Mouse (Mus musculus) gastrocnemius, postnatal 4 days (tissue): ENCODE data around the gene Camsap2. TPM values are rescaled to one million over a fixed set of nuclear protein-coding genes. Genes with fewer than 3 reads are reported as not detected.

Experiments
- DNase-seq, 2 experiments: peaks; one replicate each; pipeline ENCODE4 v3.0.0; 2021 to 2022; ENCODE audit warnings: low spot score in 2 of 2, mixed read lengths in 2 of 2
- long read RNA-seq, 2 experiments: library from polyadenylated mRNA; stranded (forward); transcript quantifications; one replicate each; pipeline ENCODE4 v2.0.0; 2021
- total RNA-seq, 2 experiments: library from RNA; stranded (reverse); gene quantifications; 2 replicates each; pipeline ENCODE4 v1.2.3; 2021

The Camsap2 gene
- total RNA-seq, result 10 to 100 TPM; 25.6 to 26.7 TPM
- long read RNA-seq, experiment 1, full-length matches to known transcripts, result 1 of 2 reads
- long read RNA-seq, experiment 1, partial matches to known transcripts, result 0 of 2 reads
- long read RNA-seq, experiment 1, other reads (novel, unspliced or antisense), result 1 of 2 reads
- long read RNA-seq, experiment 2, full-length matches to known transcripts, result 5 of 6 reads
- long read RNA-seq, experiment 2, partial matches to known transcripts, result 0 of 6 reads
- long read RNA-seq, experiment 2, other reads (novel, unspliced or antisense), result 1 of 6 reads

DNA sequence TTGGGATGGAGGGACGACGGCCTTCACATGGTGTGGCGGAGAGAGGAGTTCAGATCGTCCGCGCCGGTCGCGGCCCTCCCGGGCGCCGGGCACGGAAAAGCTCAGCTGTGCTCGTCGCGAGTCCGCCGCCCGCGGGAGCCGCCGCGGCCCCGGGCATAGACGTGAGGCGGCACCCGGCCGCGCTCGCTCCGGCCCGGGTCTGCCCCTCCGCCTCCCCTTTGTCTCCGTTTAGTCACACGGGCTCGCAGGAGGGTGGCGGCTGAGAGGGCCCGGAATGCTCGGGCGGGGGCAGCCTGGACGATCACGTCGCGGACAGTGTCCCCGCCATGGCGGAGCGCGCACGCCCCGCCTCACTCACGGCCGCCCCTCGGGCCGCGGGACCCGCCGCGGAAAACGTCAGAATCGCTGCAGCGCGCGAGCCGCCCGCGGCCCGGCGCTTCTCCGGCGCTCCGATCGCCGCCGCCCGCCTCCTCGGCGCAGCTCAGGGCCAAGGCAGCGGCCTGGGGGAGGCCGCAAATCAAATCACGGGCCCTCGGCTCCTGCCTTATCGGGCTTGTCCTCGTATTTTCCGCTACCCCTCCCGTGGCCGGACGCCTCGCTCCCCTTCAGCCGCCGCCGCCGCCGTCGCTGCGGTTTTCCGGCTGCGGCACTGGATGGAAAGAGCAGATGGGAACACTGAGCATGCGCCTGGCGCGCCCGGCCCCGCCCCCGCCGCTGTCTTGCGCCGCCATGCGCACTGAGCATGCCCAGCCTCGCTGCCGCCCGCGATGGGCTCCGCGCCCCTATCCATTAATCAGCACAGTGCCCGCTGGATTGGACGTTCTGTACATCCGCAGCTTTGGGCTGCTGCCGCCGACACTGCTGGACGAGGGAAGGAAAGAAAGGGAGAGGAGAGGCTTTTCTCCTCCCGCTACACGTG is at the start of gene Camsap2:
TSS of gene Camsap2 (minus strand) at position 651 of the 919 bp plus-strand sequence.
- peak; percentile 92 to 94 for DNase-seq

GRCm38 (mm10) chr1:136395073-136395472 is 49.2 kb upstream of the Camsap2 start:
- no peak for DNase-seq

- peak in 1 of 2 experiments; percentile 59 for DNase-seq
These were observed 48.6 kb upstream of the Camsap2 start for GRCm38 (mm10) chr1:136394506-136394905.

GRCm38 (mm10) chr1:136386914-136387313 is 41.0 kb upstream of the Camsap2 start:
- no peak for DNase-seq

DNA sequence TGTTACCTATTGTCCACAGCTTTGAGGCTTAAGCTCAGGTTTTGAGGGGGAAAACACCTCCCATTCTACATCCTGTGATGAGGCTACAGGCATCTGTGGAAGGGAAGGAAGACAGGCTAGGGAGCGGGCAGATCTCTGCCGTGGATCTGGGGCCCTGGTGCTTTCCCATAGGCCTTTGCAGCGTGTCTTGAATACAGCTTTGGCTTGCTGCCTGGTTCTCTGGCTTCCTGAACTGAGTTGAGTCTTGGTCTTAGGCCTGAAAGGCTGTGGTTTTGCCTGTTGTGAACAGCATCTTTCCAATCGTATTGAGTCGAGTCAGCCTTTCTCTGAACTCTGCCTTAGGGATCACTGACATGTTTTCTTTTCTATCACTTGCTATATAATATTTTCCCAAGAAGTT is 35.7 kb upstream of the Camsap2 start:
- no peak for DNase-seq

DNA sequence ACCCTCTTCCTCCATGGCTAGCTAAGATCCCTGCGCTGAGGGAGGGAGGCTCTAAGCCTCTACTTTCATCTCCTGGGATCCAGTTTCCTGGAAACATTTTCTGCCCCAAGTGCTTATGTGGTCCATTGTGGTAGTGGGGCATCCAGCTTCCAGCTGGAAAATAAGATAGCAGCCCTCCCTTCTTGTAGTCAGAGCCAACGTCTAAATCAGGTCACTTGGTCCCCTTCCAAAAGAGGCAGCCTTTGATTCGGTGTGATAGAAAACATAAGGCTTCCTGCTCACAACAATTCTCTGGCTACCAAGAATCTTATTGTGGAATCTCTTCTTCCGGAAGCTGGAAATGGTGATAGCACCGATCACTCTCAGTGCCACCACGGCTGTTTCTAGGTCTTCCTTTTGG is 35.3 kb upstream of the Camsap2 start:
- no peak for DNase-seq

- DNase-seq, result no peak
These were observed 34.7 kb upstream of the Camsap2 start for GRCm38 (mm10) chr1:136380606-136381005.

- DNase-seq, result no peak
These were observed 34.3 kb upstream of the Camsap2 start for GRCm38 (mm10) chr1:136380161-136380560.

DNA sequence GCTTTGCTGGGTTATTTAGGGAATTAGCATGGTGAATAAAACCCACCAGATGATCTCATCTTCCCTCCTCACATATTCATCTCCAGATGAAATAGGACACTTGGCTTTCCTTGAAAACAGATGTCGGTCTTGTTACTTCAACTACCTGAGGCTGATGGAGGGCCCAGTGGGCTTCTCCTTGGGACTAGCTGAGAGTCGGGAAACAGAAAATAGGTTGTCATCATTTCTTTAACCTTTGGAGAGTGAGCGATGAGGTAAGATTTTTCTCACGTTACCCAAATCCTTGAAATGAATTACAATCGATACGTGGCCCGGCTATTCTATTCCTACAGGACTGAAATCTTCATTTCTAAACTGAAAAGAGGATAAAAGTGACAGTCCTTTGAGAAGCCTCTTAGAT is 33.4 kb upstream of the Camsap2 start:
- DNase-seq, result no peak

DNA sequence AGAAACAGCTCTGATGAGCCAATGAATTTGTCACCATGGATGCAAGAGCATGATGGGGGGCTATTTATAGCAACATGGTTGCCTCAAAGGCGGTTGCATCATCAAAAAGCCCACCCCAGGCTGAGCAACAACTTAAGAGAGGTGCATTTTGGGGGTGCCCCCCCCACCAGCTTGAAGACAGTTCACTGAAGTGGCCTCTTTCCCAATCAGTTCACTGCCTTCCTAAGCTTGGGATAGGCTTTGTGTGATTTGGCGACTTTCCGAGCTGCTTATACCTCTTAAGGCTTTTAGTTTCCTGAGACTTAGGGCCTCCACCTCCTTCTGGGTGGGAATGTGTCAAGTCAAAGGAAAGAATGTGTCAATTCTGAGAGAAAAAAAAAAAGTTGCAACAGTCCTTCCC is 20.1 kb upstream of the Camsap2 start:
- no peak for DNase-seq

- peak; percentile 74 to 78 for DNase-seq
These were observed 18.8 kb upstream of the Camsap2 start for GRCm38 (mm10) chr1:136364711-136365110.

GRCm38 (mm10) chr1:136363035-136363434 is 17.1 kb upstream of the Camsap2 start:
- no peak for DNase-seq

- no peak for DNase-seq
These were observed 16.7 kb upstream of the Camsap2 start for GRCm38 (mm10) chr1:136362567-136362966.

DNA sequence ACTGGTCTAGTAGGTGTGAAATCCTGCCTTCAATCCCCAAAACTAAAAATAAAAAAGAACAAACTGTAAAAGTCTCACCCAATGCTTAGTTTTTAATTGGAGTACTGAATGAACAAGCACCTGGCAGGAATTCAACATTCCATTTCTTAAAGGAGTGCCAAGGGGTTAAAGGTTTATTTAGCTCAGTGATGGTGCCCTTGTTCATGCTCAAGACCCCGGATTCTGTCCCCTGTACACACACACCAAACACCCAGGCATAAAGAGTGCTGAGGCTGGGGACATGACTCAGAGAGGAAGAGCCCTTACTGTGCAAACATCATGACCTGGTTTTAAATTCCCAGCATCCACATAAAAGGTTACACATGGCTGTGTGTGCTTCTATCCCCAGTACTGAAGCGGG is 15.5 kb upstream of the Camsap2 start:
- no peak for DNase-seq

DNA sequence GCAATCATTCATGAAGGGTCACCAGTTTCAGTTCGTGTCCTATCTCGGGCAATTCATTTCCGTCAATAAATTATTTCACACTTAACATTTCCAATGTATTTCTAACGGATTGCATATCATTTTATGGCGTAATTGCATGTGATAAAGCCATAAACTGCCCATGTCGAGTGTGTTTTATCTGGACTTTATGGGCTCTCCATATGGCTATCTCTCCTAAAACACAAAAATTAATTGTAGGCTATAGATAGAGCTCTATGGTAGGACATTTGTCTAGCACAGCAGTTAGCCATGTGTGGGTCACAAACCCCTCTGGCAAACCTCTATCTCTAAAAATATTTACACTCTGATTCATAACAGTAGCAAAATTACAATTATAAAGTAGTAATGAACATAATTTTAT is 15.0 kb upstream of the Camsap2 start:
- no peak for DNase-seq

DNA sequence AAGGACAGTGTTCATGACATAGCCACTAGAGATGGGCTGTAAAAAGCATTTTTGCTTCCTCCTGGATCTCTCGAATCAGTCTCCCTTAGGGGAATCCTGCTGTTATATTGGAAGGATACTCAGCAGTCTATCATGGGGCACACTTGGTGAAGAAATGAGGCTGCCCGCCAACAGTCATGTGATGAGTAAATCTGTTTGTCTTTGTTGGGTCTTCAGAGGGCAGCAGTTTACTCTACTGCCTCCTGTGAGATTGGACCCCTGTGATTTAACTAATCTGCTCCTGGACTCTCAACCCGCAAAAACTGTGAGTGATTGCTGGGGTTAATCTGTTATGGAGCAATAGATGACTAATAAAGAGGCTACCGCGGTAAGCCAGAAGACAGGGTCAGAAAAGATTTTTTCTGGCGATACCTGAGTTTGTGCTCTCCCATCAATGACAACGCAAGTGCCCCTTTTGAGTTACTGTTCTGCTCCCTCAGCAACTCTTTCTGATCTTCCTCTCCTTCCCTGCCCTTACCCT is 13.0 kb upstream of the Camsap2 start:
- DNase-seq, result no peak

- no peak for DNase-seq
These were observed 9.7 kb upstream of the Camsap2 start for GRCm38 (mm10) chr1:136355651-136356050.

DNA sequence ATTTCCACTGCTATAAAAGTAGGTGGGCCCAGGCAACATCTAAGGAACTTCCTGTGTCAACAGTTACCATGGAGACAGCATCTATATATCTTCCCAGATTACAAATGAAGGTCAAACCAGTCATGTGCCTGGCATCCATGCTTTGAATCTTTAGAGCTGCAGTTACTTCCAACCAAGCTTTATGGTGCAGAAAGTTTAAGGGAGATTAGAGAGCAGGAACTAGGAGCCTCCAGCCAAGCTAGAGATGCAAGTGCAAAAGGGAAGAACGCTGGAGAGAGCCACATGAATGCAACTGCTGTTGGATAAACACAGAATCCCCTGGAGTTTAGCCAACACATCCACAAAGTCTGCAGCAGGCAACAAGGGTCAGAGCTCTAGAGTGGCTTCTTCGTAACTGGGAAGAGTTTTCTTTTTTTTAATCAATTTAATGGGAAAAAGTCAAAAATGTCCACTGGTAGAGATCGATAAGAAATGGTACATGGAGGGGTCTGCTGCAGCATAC is 4.8 kb upstream of the Camsap2 start:
- no peak for DNase-seq

- DNase-seq, result no peak
These were observed 2.2 kb upstream of the Camsap2 start for GRCm38 (mm10) chr1:136348137-136348536.

DNA sequence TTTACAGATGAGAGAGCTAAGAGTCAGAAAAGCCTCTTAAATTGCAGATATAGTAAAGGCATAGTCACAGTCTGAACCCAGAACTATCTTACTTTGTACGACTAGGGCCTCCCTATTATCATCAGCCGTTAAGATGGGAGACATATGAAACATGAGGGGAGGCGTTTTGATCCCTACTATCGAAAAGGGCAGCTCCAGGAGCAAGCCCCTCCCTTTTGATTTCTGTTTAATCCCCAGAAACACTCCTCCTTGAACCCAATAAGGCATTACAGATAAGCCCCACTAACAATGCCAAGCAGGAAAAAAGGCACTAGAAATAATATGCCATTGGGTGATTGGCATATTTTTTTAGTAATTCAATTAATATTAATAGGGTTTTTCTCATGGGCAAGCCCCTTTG is 1.2 kb upstream of the Camsap2 start:
- no peak for DNase-seq

DNA sequence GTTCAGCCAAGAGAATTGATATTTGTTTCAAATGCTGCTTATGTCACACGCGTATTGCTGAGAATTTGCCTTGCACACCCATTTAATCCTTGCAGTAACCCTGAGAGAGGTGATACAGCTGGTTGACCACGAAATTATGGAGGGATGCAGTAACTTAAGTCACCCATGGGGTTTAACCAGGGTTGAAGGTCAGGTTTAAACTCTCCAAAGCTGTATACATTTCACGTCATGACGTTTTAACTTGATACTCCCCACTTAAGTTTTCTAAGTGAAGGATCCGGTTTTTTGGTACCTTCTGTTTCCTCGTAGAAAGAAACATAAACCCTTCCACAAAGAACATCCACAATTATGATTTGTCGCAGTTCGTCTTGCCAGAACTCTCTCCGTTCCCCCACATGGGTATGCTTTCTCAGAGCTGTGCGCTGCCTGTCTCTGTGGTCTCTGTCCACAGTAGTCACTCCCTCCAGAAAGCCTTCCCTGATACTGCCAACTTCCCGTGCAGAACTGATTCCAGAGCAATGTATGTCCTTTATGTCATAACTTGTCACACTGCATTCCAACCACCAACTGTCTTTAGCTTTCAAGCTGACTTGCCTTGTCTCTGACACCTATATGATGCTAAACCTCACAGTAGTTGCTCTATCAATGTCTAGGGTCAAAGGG is 600 bp upstream of the Camsap2 start:
- DNase-seq, result no peak
